Mouse (Mus musculus): ENCODE measurements around the gene Zfp949. TPM values are rescaled to one million over a fixed set of nuclear protein-coding genes. Genes with fewer than 3 reads are reported as not detected.
"Not testable (repeated sequence)": the region's sequence is repeated elsewhere in the genome, so short reads cannot be mapped to it uniquely, and the experiment has no call there.

Zfp949 gene
- polyA plus RNA-seq, 1 experiment: 19.7 TPM

GRCm38 (mm10) chr9:88553071-88553470 lies 5.3 kb downstream of the Zfp949 start:
- Histone ChIP-seq H3K4me1 (ENCODE audit: control insufficient read depth, insufficient read depth, low read length) (no peaks in the 10 kb centered on the region; the same call in 1 of the 2 replicates), H3K36me3 (ENCODE audit: control insufficient read depth, insufficient read depth, low read length) (no peaks in the 10 kb centered on the region), H3K4me3 (ENCODE audit: control insufficient read depth, low read depth, low read length) (no peak overlapping the region), H3K27me3 (ENCODE audit: control insufficient read depth, insufficient read depth, low read length) (no peaks in the 10 kb centered on the region), H3K27ac (ENCODE audit: control insufficient read depth, insufficient read depth, low read depth, low read length) (no peak overlapping the region)
- TF ChIP-seq CTCF (IDR thresholded peaks at IDR 0.05; ENCODE audit: control insufficient read depth, insufficient read depth, insufficient replicate concordance, low read depth, low read length) (no peak), POLR2A (IDR thresholded peaks at IDR 0.05; ENCODE audit: control insufficient read depth, low read depth, low read length) (no peak)

GRCm38 (mm10) chr9:88558146-88558545 lies 10.3 kb downstream of the Zfp949 start:
- H3K4me3 ChIP-seq (ENCODE audit: control insufficient read depth, low read depth, low read length): no peak overlapping the region
- TF ChIP-seq CTCF (IDR thresholded peaks at IDR 0.05; ENCODE audit: control insufficient read depth, insufficient read depth, insufficient replicate concordance, low read depth, low read length) (no peak), POLR2A (IDR thresholded peaks at IDR 0.05; ENCODE audit: control insufficient read depth, low read depth, low read length) (no peak)
- no peaks in the 10 kb centered on the region for H3K27me3 ChIP-seq (ENCODE audit: control insufficient read depth, insufficient read depth, low read length)
- H3K4me1 ChIP-seq (ENCODE audit: control insufficient read depth, insufficient read depth, low read length): no peaks in the 10 kb centered on the region
- H3K27ac ChIP-seq (ENCODE audit: control insufficient read depth, insufficient read depth, low read depth, low read length): no peak overlapping the region
- no peaks in the 10 kb centered on the region for H3K36me3 ChIP-seq (ENCODE audit: control insufficient read depth, insufficient read depth, low read length)

GRCm38 (mm10) chr9:88561476-88561875 lies 13.7 kb downstream of the Zfp949 start:
- not testable (repeated sequence) for H3K4me1 ChIP-seq (ENCODE audit: control insufficient read depth, insufficient read depth, low read length); H3K36me3 ChIP-seq (ENCODE audit: control insufficient read depth, insufficient read depth, low read length)

GRCm38 (mm10) chr9:88570471-88570870 lies 22.7 kb downstream of the Zfp949 start:
- not testable (repeated sequence) for H3K27ac ChIP-seq (ENCODE audit: control insufficient read depth, insufficient read depth, low read depth, low read length); H3K27me3 ChIP-seq (ENCODE audit: control insufficient read depth, insufficient read depth, low read length); H3K36me3 ChIP-seq (ENCODE audit: control insufficient read depth, insufficient read depth, low read length); H3K4me3 ChIP-seq (ENCODE audit: control insufficient read depth, low read depth, low read length); H3K4me1 ChIP-seq (ENCODE audit: control insufficient read depth, insufficient read depth, low read length)

More at GRCm38 (mm10) chr9:88561476-88561875, 13.7 kb downstream of the Zfp949 start:
- not testable (repeated sequence) for H3K27me3 ChIP-seq (ENCODE audit: control insufficient read depth, insufficient read depth, low read length); H3K4me3 ChIP-seq (ENCODE audit: control insufficient read depth, low read depth, low read length); H3K27ac ChIP-seq (ENCODE audit: control insufficient read depth, insufficient read depth, low read depth, low read length)

- H3K27ac ChIP-seq (ENCODE audit: control insufficient read depth, insufficient read depth, low read depth, low read length); H3K27me3 ChIP-seq (ENCODE audit: control insufficient read depth, insufficient read depth, low read length); H3K4me1 ChIP-seq (ENCODE audit: control insufficient read depth, insufficient read depth, low read length); H3K4me3 ChIP-seq (ENCODE audit: control insufficient read depth, low read depth, low read length); H3K36me3 ChIP-seq (ENCODE audit: control insufficient read depth, insufficient read depth, low read length): not testable (repeated sequence)
These were observed 32.8 kb downstream of the Zfp949 start, which contains the start of gene Trim43a for GRCm38 (mm10) chr9:88580591-88580990. TSS of gene Trim43a (plus strand) at chr9:88580891.

GRCm38 (mm10) chr9:88593708-88594107 lies 45.9 kb downstream of the Zfp949 start:
- not testable (repeated sequence) for H3K36me3 ChIP-seq (ENCODE audit: control insufficient read depth, insufficient read depth, low read length); H3K27me3 ChIP-seq (ENCODE audit: control insufficient read depth, insufficient read depth, low read length); H3K27ac ChIP-seq (ENCODE audit: control insufficient read depth, insufficient read depth, low read depth, low read length); H3K4me3 ChIP-seq (ENCODE audit: control insufficient read depth, low read depth, low read length); H3K4me1 ChIP-seq (ENCODE audit: control insufficient read depth, insufficient read depth, low read length)

GRCm38 (mm10) chr9:88599206-88600162 lies 51.7 kb downstream of the Zfp949 start:
- H3K36me3 ChIP-seq (ENCODE audit: control insufficient read depth, insufficient read depth, low read length); H3K4me1 ChIP-seq (ENCODE audit: control insufficient read depth, insufficient read depth, low read length); H3K27me3 ChIP-seq (ENCODE audit: control insufficient read depth, insufficient read depth, low read length): not testable (repeated sequence)
- peak overlapping the region; percentile 90 for H3K27ac ChIP-seq (ENCODE audit: control insufficient read depth, insufficient read depth, low read depth, low read length)
- peak; percentile 46 for TF ChIP-seq POLR2A (IDR thresholded peaks at IDR 0.05; ENCODE audit: control insufficient read depth, low read depth, low read length)
- H3K4me3 ChIP-seq (ENCODE audit: control insufficient read depth, low read depth, low read length): peak overlapping the region; percentile 92

Other genes with a start within 250 kb of the Zfp949 start
- 4.5 and 5.5 TPM in 2 replicates for gene Nt5e, start 220.8 kb upstream of the Zfp949 start, polyA plus RNA-seq (2012; rRNA removed)
- 13.3 and 15.8 TPM in 2 replicates for gene Snx14, start 109.1 kb upstream of the Zfp949 start, polyA plus RNA-seq (2012; rRNA removed)
- gene Gm20537, start 91.4 kb upstream of the Zfp949 start, polyA plus RNA-seq (2012; rRNA removed): 1.1 and 1.7 TPM in 2 replicates
- gene Syncrip, start 65.4 kb upstream of the Zfp949 start, polyA plus RNA-seq (2012; rRNA removed): 4.4 and 7.7 TPM in 2 replicates
- gene Trim43a, start 32.9 kb downstream of the Zfp949 start, polyA plus RNA-seq (2012; rRNA removed): 0.10 TPM in 2 replicates
- gene Mthfsl, start 172.3 kb downstream of the Zfp949 start, polyA plus RNA-seq (2012; rRNA removed): 7.4 and 8.4 TPM in 2 replicates
- gene Bcl2a1d, start 183.9 kb downstream of the Zfp949 start, polyA plus RNA-seq (2012; rRNA removed): not detected in 2 replicates

All from testis, adult 2 months (tissue).